Mouse (Mus musculus) hindbrain, embryonic 12.5 days (tissue): ENCODE measurements around the gene Myl3. TPM values are rescaled to one million over a fixed set of nuclear protein-coding genes. Genes with fewer than 3 reads are reported as not detected.

Experiments used
- ATAC-seq: fragments of 200-750 bp; cut with Nextera tagmentation; 2 replicates; pipeline ENCODE4 v1.8.0; 2017; ENCODE audit warnings: moderate TSS enrichment; ENCODE audit not compliant: low FRiP score
- H3K27ac ChIP-seq: fragments of 300-500 bp; sonication (generic); 2 replicates; pipeline ENCODE4 v1.5.1; 2016; ENCODE audit warnings: mild to moderate bottlenecking
- H3K27me3 ChIP-seq: fragments of 300-500 bp; sonication (generic); 2 replicates; pipeline ENCODE4 v1.6.1; 2016; ENCODE audit warnings: mild to moderate bottlenecking
- H3K36me3 ChIP-seq: fragments of 300-500 bp; sonication (generic); 2 replicates; pipeline ENCODE4 v1.6.1; 2016; ENCODE audit warnings: mild to moderate bottlenecking
- H3K4me1 ChIP-seq: fragments of 300-500 bp; sonication (generic); 2 replicates; pipeline ENCODE4 v1.6.1; 2016
- H3K4me2 ChIP-seq: fragments of 300-500 bp; sonication (generic); replicated peaks from 2 replicates; pipeline ENCODE4 v1.6.1; 2016; ENCODE audit warnings: mild to moderate bottlenecking
- H3K4me3 ChIP-seq: fragments of 300-500 bp; sonication (generic); 2 replicates; pipeline ENCODE4 v1.5.1; 2016; ENCODE audit warnings: mild to moderate bottlenecking
- H3K9ac ChIP-seq: fragments of 300-500 bp; sonication (generic); 2 replicates; pipeline ENCODE4 v1.6.1; 2016; ENCODE audit warnings: mild to moderate bottlenecking, moderate library complexity
- H3K9me3 ChIP-seq: fragments of 300-500 bp; sonication (generic); replicated peaks from 2 replicates; pipeline ENCODE4 v1.6.1; 2016; ENCODE audit warnings: mild to moderate bottlenecking
- WGBS: fragments of 180-500 bp; shearing (Covaris S2); methylation state at CpG from one replicate; pipeline ENCODE4 v1.1.7; 2016; 5-methylcytosine and 5-hydroxymethylcytosine counted together
- polyA plus RNA-seq: library from polyadenylated mRNA; unstranded; fragments of >200 nt; fragmentation: Nextera tagmentation; extraction: Ambion mirVana; gene quantifications from 2 replicates; pipeline ENCODE4 v1.2.1, GENCODE M21; 2016

The Myl3 gene
- polyA plus RNA-seq, 1 experiment from 2014 or later: 2.0 TPM

DNA sequence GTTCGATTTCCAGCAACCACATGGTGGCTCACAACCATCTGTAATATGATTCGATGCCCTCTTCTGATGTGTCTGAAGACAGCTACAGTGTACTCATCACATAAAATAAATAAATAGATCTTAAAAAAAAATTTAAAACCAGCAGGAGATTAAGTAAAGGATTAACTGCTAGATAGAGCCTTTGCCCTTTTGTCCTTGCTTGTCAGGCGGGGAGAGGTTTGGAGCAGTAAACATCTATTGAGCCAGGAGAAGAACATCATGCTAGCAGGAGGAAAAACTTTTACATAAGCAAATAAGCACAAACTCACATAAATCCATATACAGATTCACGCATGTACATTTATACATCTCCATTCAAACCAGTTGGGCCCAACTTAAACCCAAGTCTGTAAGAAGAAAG is 29.1 kb upstream of the Myl3 start:
- H3K27me3 ChIP-seq: no peaks in the 10 kb centered on the region
- H3K9ac ChIP-seq: no peak overlapping the region
- H3K27ac ChIP-seq: no peak overlapping the region
- H3K36me3 ChIP-seq: peaks cover 40% of the 10 kb centered on the region
- ATAC-seq: no peak
- whole genome bisulfite sequencing: 91% methylated on average over 4 of the region's 4 CpGs
- no peak overlapping the region for H3K4me3 ChIP-seq
- H3K4me1 ChIP-seq: no peaks in the 10 kb centered on the region
- no peak overlapping the region for H3K4me2 ChIP-seq
- H3K9me3 ChIP-seq: no peaks in the 10 kb centered on the region

DNA sequence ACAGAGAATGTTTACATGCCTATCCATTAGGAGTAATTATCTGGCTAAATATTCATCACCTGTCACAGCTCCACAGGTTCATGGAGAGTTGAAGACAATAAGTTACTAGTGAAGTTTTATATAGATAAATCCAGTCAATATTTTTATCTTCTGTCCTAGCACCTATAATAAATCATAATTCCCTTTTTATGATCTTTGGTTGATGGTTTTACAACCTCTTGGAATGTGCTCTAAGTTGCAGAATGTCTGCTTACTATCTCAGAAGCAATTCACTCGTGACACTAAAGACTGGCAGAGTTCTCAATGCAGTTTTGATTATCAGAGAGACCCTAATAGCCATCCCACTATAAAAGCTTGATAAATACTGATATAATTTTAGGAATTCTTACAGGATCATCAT is 28.3 kb upstream of the Myl3 start:
- H3K9ac ChIP-seq: no peak overlapping the region
- no peak overlapping the region for H3K27ac ChIP-seq
- no peak overlapping the region for H3K4me3 ChIP-seq
- ATAC-seq: no peak
- 94% methylated on average over 1 of the region's 1 CpGs for WGBS
- no peak overlapping the region for H3K4me2 ChIP-seq
- no peaks in the 10 kb centered on the region for H3K4me1 ChIP-seq
- H3K9me3 ChIP-seq: no peaks in the 10 kb centered on the region
- H3K27me3 ChIP-seq: no peaks in the 10 kb centered on the region
- peaks cover 44% of the 10 kb centered on the region for H3K36me3 ChIP-seq

DNA sequence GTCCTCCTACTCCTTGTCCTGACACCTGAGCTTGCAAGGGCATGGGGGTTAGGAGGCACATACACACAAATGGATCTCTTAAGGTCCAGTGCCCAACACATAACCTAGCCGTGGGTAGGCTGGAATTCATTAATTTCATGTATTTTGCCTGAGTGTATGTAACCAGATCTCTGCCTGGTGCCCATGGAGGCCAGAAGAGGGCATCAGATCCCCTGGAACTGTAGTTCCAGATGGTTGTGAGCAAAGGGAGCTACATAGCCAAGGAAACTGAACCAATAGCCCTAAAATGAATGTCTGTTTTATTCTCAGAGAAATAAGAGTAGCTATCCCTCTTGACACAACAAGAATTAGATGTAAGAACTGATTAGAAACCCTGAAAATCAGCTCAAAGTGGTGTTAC is 26.2 kb upstream of the Myl3 start:
- Histone ChIP-seq H3K4me1 (0 out of 2 replicates have a peak, but pooled peaks cover 5% of the 10 kb centered on the region), H3K4me2 (no peak overlapping the region), H3K36me3 (peaks cover 44% of the 10 kb centered on the region), H3K27ac (no peak overlapping the region), H3K4me3 (no peak overlapping the region), H3K9ac (no peak overlapping the region), H3K27me3 (no peaks in the 10 kb centered on the region), H3K9me3 (no peaks in the 10 kb centered on the region)
- ATAC-seq: no peak
- WGBS: 54% methylated on average over 1 of the region's 1 CpGs

DNA sequence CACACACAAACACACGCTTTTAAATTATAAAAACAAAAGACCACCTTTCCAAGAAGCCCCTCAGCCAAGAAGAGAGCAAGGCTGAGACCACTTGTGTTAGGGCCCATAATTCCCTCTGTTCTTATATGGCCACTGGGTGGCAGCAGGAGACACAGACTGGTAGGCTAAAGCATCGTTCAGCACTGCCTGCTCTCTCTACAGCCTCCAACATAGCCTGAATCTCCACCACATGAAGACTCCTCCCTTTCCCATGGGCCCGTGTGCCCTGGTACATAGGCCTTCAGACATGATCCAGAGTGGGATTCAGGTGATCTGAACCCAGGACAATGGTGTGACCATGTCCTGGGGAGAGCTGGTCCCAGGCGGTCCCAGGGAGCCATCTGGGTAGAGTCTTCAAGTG is 24.9 kb upstream of the Myl3 start:
- 28% methylated on average over 4 of the region's 4 CpGs for whole genome bisulfite sequencing
- Histone ChIP-seq H3K4me3 (no peak overlapping the region), H3K27ac (no peak overlapping the region), H3K4me1 (0 out of 2 replicates have a peak, but pooled peaks cover 5% of the 10 kb centered on the region), H3K36me3 (peaks cover 35% of the 10 kb centered on the region), H3K4me2 (no peak overlapping the region), H3K9me3 (no peaks in the 10 kb centered on the region), H3K9ac (no peak overlapping the region), H3K27me3 (no peaks in the 10 kb centered on the region)
- ATAC-seq: peak; percentile 67

DNA sequence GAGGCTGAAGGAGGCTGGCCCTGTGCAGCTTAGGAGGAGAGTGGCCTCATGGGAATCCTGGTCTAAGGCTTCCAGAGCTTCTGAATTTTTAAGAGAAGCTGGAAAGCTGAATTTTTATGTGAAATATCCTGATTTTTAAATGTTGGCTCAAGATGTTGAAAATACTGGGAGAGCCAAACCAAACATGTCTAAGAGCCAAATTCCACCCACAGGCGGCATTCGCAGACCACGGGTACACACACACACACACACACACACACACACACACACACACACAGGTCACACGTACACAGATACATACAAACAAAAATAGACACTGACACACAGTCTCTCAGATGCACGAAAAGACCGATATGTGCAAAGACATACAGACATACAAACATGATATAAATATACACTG is 23.6 kb upstream of the Myl3 start:
- H3K27me3 ChIP-seq: no peaks in the 10 kb centered on the region
- no peak overlapping the region for H3K27ac ChIP-seq
- no peak overlapping the region for H3K9ac ChIP-seq
- H3K36me3 ChIP-seq: peaks cover 23% of the 10 kb centered on the region
- no peak overlapping the region for H3K4me3 ChIP-seq
- no peaks in the 10 kb centered on the region for H3K9me3 ChIP-seq
- H3K4me2 ChIP-seq: no peak overlapping the region
- ATAC-seq: no peak
- 96% methylated on average over 6 of the region's 6 CpGs for WGBS
- H3K4me1 ChIP-seq: 0 out of 2 replicates have a peak, but pooled peaks cover 5% of the 10 kb centered on the region

DNA sequence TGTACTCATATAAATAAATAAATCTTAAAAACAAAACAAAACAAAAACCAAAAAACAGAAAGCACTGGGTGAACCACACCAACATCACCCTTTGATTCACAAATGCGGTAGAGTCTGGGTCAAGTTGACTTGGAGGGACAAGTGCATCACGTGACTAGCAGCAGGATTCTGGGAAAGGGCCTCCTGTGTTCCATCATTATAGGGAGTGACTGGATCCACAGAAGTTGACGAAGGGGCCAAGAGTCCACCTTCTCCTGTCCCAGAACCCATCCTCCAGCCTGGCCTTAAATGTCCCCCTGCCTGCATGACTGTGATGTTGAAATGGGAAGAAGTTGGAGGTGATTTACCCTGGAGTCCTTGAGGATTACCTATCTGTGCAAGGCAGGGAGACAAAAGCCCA is 22.9 kb upstream of the Myl3 start:
- Histone ChIP-seq H3K9ac (no peak overlapping the region), H3K4me1 (0 out of 2 replicates have a peak, but pooled peaks cover 5% of the 10 kb centered on the region), H3K4me3 (no peak overlapping the region), H3K4me2 (no peak overlapping the region), H3K36me3 (peaks cover 26% of the 10 kb centered on the region), H3K9me3 (no peaks in the 10 kb centered on the region), H3K27me3 (no peaks in the 10 kb centered on the region), H3K27ac (no peak overlapping the region)
- WGBS: 87% methylated on average over 3 of the region's 3 CpGs
- ATAC-seq: no peak

DNA sequence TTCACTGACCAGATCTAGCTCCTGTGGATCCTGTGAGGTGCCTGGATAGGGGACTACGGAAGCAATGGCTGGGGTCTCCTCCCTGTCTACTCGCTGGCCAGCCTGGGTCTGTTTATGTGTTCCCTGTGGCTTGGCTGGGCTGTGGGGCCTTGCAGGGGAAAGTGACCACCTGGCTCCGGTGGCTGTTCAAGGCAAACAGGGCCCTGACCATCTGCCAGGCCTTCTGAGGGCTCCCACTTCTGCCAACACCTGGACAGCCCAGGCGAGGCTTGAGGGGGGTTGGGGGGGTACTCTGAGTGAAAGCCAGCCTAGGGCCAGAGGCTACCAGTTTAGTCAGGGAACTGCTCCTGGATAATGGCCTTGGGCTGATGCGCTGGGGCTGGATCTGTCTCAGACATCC is 21.7 kb upstream of the Myl3 start:
- Histone ChIP-seq H3K27ac (no peak overlapping the region), H3K9me3 (no peaks in the 10 kb centered on the region), H3K36me3 (peaks cover 22% of the 10 kb centered on the region), H3K4me1 (0 out of 2 replicates have a peak, but pooled peaks cover 5% of the 10 kb centered on the region), H3K27me3 (no peaks in the 10 kb centered on the region), H3K4me3 (no peak overlapping the region), H3K4me2 (no peak overlapping the region), H3K9ac (no peak overlapping the region)
- 64% methylated on average over 5 of the region's 5 CpGs for WGBS
- ATAC-seq: no peak

DNA sequence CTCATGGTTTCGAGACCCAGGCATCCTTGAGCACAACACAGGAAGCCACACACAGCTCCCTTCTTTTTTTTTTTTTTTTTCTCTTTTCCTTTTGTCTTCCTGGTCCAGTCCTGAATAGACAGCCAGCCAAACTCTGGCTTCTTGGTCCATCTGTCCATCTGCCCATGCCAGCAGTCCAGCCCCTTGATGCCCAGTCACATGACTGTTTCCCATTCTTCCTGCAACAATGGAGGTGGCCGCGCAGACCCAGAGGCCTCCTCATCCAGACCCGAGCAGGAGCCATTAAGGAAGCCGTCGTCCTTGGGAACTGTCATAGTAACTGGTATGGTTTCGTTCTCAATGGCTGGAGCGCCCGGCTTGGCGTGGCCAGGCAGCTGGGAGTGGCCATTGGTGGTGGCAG is 19.6 kb upstream of the Myl3 start:
- H3K9ac ChIP-seq: no peak overlapping the region
- H3K4me2 ChIP-seq: no peak overlapping the region
- H3K4me3 ChIP-seq: no peak overlapping the region
- ATAC-seq: no peak
- WGBS: 80% methylated on average over 10 of the region's 10 CpGs
- no peak overlapping the region for H3K27ac ChIP-seq
- peaks cover 18% of the 10 kb centered on the region for H3K36me3 ChIP-seq
- peaks cover 23% of the 10 kb centered on the region for H3K4me1 ChIP-seq
- peaks cover 13% of the 10 kb centered on the region for H3K27me3 ChIP-seq
- H3K9me3 ChIP-seq: no peaks in the 10 kb centered on the region

DNA sequence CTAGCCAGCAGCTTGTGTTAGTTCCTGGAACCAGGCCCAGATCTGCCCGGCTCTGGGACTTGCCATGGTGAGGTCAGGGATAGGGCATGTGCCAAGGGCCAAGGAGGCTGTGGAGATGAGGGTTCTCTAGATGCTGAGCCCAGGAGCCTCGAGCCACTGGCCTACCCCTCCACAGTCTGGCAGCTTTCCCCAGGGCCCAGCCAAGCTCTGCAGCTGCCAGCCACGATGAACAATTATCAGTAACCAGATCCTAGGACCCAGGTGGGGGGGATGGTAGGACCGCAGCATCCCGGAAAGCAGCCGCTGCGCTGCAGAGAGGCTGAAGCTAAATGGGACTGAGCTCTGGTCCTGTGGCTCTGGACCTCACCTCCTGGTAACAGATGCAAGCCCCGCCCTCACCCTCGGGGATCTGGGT is 15.9 kb upstream of the Myl3 start:
- Histone ChIP-seq H3K4me3 (no peak overlapping the region), H3K27me3 (peaks cover 39% of the 10 kb centered on the region), H3K9ac (no peak overlapping the region), H3K36me3 (peaks cover 17% of the 10 kb centered on the region), H3K27ac (no peak overlapping the region), H3K4me2 (no peak overlapping the region; the same call in 1 of the 2 replicates), H3K9me3 (no peaks in the 10 kb centered on the region), H3K4me1 (peaks cover 26% of the 10 kb centered on the region)
- peak; percentile 53 for ATAC-seq
- WGBS: 14% methylated on average over 9 of the region's 9 CpGs

DNA sequence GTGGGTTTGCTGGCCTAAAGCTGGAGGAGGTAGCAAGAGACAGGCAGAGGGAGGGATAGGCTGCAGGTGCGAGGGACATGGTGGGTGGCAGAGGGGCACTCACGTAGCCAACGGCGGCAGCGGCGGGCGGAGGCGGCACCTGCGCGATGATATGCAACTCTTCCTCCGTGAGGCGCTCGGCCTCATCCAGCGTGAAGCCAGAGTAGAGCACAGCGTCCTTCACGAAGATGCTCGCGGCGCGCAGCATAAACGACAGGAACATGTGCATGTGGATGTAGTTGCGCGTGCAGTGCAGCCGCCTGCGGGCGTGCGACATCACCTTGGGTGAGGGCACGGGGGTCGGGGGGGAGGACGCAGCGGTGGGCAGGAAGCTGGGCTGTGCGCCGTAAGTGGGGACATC is 14.8 kb upstream of the Myl3 start:
- H3K4me2 ChIP-seq: peak overlapping the region; percentile 43
- peaks cover 27% of the 10 kb centered on the region for H3K4me1 ChIP-seq
- H3K36me3 ChIP-seq: peaks cover 17% of the 10 kb centered on the region
- ATAC-seq: no peak
- peak overlapping the region; percentile 10 for H3K4me3 ChIP-seq
- no peaks in the 10 kb centered on the region for H3K9me3 ChIP-seq
- H3K27me3 ChIP-seq: peaks cover 50% of the 10 kb centered on the region
- no peak overlapping the region; the same call in 1 of the 2 replicates for H3K9ac ChIP-seq
- no peak overlapping the region for H3K27ac ChIP-seq
- WGBS: 20% methylated on average over 27 of the region's 33 CpGs

DNA sequence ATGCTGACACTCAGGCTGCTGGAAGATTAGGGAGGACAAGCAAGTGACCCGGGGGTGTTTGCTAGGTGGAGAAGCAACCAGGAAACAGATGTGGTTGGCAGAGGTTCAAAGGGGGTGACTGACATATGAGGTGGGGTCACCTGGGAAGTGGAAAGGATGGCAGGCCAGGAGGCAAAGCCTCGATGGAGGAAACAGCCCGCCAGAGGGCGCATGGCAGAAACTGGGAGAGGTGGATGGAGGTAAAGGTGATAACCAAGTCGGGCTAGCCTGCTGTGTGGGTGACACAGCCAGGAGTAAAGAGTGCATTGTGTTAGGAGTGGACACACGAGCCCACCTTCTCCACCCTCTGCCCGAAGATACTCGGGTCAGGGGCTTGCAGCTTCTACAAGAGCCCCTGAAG is 11.8 kb upstream of the Myl3 start:
- WGBS: 18% methylated on average over 8 of the region's 8 CpGs

DNA sequence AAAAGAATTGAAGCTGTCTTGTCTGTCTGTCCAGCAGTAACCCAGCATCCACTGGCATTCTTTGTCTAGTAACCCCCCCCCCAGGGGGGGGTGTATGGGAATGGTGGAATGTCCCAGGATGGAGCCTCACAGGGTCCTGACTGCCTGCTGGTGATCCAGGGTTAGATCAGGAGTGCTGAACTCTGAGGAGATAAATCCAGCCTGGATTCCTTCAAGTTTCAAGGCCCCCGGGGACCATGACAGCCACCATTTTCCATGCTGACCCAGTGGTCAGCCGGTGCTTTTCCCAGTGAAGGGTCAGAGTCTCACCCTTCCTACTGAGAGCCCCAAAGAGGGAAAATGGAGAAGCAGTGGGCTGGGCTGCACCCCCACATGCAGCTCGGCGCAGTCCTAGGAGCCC is 9.8 kb upstream of the Myl3 start:
- 47% methylated on average over 4 of the region's 4 CpGs for WGBS
- Histone ChIP-seq H3K27ac (no peak overlapping the region), H3K4me2 (no peak overlapping the region), H3K4me3 (no peak overlapping the region), H3K36me3 (peaks cover 4% of the 10 kb centered on the region; the same call in 1 of the 2 replicates), H3K27me3 (peaks cover 53% of the 10 kb centered on the region), H3K4me1 (peaks cover 45% of the 10 kb centered on the region), H3K9me3 (no peaks in the 10 kb centered on the region), H3K9ac (0 out of 2 replicates have a peak overlapping the region, but pooled peaks have one; percentile 49)
- ATAC-seq: no peak

More for the DNA sequence above, 11.8 kb upstream of the Myl3 start:
- no peak for ATAC-seq
- Histone ChIP-seq H3K4me1 (peaks cover 48% of the 10 kb centered on the region), H3K4me2 (no peak overlapping the region), H3K9ac (no peak overlapping the region), H3K27ac (no peak overlapping the region), H3K36me3 (peaks cover 4% of the 10 kb centered on the region), H3K9me3 (no peaks in the 10 kb centered on the region), H3K4me3 (no peak overlapping the region), H3K27me3 (peaks cover 65% of the 10 kb centered on the region)

DNA sequence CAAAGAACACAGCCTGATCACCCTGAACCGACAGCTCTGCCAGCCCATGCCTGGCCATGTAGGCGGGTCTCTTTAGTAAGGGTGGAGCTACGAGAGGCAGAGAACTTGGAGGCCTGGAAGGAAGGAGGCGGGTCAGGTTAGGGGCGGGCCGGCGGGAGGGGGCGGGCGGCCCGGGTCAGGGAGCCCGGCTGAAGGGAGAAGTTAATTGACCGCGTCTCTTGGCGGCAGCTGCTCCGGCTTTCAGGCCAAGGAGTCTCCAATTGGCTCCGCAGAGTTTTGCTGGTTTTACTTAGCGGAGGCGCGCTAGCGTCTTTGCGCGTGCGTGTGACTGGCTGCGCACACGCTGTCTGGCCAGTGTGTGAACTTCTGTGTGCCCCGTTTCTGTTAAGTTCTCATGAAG is 9.0 kb upstream of the Myl3 start:
- H3K27me3 ChIP-seq: peaks cover 46% of the 10 kb centered on the region
- under 1% methylated on average over 26 of the region's 26 CpGs for WGBS

More for the DNA sequence above, 9.0 kb upstream of the Myl3 start:
- Histone ChIP-seq H3K36me3 (peaks cover 4% of the 10 kb centered on the region; the same call in 1 of the 2 replicates), H3K27ac (no peak overlapping the region; the same call in 1 of the 2 replicates), H3K9ac (peak overlapping the region; percentile 49), H3K9me3 (no peaks in the 10 kb centered on the region), H3K4me3 (peak overlapping the region; percentile 30), H3K4me2 (peak overlapping the region; percentile 57), H3K4me1 (peaks cover 44% of the 10 kb centered on the region)
- ATAC-seq: peak; percentile 82
